Mouse (Mus musculus) telencephalon, adult 2 months (tissue): ENCODE data around the gene Nlgn2.

Experiments
- DNase-seq: peaks from one replicate; pipeline ENCODE4 v3.0.0-alpha.2; 2011; ENCODE audit warnings: low read depth, low spot score

The Nlgn2 gene

GRCm38 (mm10) chr11:69828832-69829231 is 8.8 kb downstream of the Nlgn2 start:
- no peak for DNase-seq

GRCm38 (mm10) chr11:69823456-69823855 is 14.1 kb downstream of the Nlgn2 start:
- DNase-seq, result no peak

DNA sequence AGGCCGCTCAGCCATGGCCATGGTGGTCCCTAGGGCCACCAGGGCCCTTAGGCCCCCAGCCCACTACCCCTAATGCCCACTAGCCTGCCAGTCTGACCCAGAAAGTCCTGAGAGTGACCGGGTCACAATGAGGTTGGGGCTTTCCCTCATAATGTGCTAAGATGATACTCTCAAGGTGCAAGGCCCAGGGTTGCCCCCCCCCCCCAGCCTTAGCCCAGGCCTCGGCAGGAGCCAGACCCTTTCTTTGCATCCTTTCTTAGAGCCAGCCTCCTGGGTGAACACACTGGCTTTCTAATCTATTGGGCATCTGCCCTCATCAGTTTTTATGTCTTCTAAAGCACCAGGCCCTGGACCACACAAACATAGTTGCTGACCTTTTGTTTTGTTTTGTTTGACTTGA is 15.5 kb downstream of the Nlgn2 start, which contains the start of gene Spem1:
TSS of gene Spem1 (minus strand) at position 101 of the 400 bp plus-strand sequence.
- DNase-seq, result no peak

GRCm38 (mm10) chr11:69818871-69819270 is 18.7 kb downstream of the Nlgn2 start:
- DNase-seq, result no peak

DNA sequence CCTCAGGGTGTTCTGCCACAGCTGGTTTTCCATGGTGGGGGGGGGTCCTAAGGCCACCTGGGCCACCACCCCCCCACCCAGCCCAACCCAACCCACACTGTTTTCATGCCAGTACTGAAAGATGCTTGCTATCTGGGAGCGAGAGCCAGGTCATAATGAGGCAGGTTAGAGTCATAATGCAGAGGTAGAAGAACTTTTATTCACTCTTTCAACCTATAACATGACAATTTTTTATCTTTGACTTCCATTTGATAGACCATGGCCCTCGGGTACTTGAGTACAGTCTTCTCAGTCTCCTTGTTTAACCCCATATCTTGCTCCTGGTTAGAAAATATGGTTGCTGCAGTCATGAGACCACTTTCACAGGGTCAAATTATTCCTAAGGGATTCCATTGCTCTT is 19.2 kb downstream of the Nlgn2 start, which contains the start of gene Spem2:
TSS of gene Spem2 (minus strand) at position 101 of the 400 bp plus-strand sequence.
- DNase-seq, result no peak

DNA sequence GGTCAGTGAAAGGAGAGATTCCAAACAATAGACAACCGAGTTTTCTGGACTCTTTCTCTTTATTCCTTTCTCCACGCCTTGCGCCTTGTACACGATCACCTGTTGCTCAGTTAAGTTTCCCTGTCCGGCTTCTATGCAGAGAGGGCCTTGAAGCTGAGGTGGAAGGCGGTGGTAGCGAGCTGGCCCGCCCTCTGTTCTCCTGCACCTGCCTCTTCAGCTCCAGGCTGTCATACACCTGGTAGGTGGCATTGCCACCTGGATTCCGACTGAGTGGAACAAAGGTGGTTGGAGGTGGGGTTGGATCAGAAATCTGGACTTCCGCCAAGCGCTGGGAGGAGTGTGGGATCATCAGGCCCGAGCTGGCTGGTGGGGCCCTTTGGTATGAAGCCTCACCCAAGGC is 21.1 kb downstream of the Nlgn2 start:
- DNase-seq, result no peak

- no peak for DNase-seq
Observed at GRCm38 (mm10) chr11:69815155-69815554, 22.4 kb downstream of the Nlgn2 start, which contains the start of gene Gm39566. Gene Gm39566, minus strand, starts transcription at chr11:69815298.

DNA sequence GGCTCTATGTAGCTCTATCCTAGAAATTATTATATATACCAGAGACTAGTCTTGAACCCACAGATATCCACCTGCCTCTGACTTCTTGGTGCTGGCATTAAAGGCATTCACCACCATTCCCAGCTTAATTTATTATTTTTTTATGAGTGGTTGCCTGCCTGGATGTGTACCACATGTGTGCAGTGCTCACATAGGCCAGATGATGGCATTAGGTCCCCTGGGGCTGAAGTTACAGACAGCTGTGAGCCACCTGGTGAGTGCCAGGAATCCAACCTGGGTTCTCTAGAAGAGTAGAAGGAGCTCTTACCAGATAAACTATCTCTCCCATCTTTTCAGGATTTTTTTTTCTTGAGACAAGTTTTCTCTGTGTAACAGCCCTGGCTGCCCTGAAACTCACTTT is 27.3 kb downstream of the Nlgn2 start:
- DNase-seq, result no peak

DNA sequence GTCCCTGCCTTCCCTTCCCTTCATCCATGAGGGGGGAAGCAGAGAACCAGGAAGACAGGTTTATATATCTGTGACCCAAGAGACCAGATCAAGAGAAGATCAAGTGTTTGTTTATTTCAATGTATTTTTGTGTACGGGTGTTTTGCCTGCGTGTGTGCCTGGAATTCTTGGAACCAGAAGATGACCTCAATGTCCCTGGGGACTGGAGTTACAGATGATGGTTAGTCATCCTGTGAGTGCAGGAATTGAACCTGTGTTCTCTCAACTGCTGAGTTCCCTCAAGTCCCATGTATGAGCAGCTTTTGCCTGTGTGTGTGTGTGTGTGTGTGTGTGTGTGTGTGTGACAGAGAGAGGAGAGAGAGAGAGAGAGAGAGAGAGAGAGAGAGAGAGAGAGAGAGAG is 29.9 kb downstream of the Nlgn2 start:
- DNase-seq, result no peak

DNA sequence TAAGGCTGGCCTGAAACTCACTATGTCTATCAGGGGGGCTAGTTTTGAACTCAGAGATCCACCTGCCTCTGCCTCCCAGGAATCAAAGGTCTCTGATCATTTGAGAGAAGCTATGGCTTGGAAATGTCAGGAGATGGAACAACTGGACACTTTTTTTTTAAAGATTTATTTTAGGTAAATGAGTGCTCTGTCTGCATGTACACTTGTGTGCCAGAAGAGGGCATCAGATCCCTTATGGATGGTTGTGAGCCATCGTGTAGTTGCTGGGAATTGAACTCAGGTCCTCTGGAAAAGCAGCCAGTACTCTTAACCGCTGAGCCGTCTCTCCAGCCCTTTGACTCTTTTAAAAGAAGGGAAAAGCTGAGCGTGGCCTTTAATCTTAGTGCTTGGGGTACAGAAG is 31.2 kb downstream of the Nlgn2 start:
- DNase-seq, result no peak

DNA sequence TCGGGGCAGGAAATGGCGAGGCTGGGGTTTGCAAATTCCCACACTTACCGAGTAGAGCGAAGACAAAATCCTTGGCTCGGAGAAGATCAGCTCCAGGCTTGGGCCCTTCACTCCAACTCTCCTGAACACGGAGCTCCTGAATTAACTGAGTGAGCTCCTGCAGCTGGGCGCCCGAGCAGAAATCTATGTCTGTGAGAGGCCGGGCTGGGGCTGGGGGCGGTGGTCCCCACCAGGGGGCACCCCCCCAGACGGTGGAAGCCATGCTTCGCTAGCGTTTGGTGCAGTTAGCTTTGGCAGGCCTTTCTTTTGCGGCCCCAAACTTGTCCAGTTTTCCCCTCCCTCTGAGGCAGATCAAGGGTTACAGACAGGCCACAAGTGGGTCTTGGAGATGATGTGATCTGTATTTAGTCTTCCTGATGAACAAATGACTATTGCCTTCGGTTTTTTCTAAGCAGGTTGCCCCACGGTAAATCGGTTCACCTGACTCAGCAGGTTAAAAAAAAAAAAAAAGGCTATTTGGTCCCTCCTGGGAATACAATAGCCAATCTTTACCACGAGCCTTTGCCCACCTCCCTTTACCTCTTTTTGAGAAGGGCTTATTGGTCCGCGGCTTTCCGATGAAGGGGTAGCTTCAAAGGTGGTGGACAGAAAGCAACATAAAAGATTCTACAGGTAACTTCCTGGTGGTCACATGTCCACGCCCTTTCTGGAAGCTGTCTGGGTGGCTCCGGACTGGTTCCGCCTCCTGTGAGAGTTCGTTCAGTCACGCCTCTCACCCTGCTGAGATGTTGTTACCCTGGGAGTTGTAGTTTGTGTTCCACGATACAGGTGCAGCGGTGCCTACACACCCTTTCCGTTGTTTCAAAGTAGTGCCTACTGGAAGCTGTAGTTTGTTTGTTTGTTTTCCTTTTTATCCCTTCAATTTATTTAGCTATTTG is 32.3 kb downstream of the Nlgn2 start, which contains the start of gene Tmem102:
TSS of gene Tmem102 (minus strand) at position 653 of the 938 bp plus-strand sequence.
- no peak for DNase-seq

GRCm38 (mm10) chr11:69804652-69804940 is 33.0 kb downstream of the Nlgn2 start:
- no peak for DNase-seq

GRCm38 (mm10) chr11:69803786-69804651 is 33.6 kb downstream of the Nlgn2 start:
- no peak for DNase-seq

GRCm38 (mm10) chr11:69803328-69803727 is 34.3 kb downstream of the Nlgn2 start:
- no peak for DNase-seq

GRCm38 (mm10) chr11:69802648-69803105 is 34.9 kb downstream of the Nlgn2 start:
- DNase-seq, result peak; percentile 61

DNA sequence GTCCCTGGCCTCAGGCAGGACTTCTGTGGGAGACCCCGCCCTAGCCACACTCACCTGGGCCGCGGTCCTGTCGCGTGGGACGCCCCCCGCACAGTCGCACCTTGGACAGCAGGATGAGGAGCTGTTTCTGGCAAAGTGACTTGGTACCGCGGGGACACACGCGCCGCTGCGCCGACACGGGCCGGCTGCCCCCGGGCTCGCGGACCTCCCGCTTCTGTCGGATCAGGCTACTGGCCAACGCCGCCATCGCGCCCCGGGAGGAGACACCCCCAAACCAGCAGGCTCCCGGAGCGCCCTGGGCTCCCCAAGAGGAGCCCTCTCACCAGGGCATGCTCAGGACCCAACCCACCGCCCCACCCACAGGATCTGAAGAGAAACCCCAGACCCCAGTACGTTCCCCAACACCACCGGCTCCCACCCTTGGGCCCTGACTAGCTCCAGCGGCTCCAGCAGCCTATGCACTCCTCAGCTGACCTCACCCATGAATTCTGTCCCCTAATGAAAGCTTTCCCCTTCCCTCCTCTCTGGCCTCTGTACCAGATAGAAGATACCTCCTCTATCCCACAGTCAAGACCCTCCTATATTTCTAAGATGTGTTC is 36.1 kb downstream of the Nlgn2 start, which contains the start of gene Fgf11:
TSS of gene Fgf11 (minus strand) at position 479 of the 599 bp plus-strand sequence.
- no peak for DNase-seq

GRCm38 (mm10) chr11:69800392-69801197 is 37.0 kb downstream of the Nlgn2 start:
- no peak for DNase-seq

DNA sequence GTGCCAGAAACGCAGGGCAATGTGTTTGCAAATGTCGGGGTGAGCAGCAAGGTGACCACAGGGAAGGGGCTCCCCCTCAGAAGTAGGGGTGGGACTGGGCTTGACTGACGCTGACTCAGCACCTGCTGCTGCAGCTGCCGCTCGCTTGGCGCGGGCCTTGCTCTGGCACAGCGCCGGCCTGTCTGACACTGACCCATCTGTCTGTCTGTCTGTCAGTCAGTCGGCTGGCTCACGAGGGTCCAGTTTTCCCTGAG is 37.5 kb downstream of the Nlgn2 start:
- DNase-seq, result no peak

GRCm38 (mm10) chr11:69799394-69800137 is 38.0 kb downstream of the Nlgn2 start:
- DNase-seq, result no peak

- DNase-seq, result no peak
Observed at GRCm38 (mm10) chr11:69797924-69798323, 39.7 kb downstream of the Nlgn2 start.
